Mouse (Mus musculus): ENCODE data around the gene Zbtb20.

DNA sequence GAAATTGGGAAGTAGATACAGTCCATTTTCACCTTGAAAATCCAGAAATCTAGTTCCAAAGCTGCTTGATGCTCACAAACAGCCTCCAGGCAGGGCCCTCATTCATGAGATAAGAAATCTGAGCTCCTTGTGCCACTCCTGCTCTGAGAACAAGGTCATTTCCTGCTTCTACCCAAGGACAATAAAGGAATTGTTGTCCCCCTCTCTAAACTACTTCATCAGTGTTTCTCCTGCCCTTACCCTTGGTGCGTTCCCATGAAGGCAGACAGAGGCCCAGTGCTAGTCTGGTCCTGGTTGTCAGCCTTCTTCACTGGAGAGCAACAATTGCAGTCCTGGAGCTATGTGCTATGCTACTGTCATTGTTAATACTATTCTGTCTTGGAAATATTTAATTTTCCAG, 238.3 kb downstream of the Zbtb20 start:
- TF ChIP-seq POLR2A (IDR thresholded peaks at IDR 0.05; ENCODE audit: borderline replicate concordance, low read depth, low read length) (no peak), CTCF (IDR thresholded peaks at IDR 0.05; ENCODE audit: low read depth, low read length) (no peak)

Measured in bone marrow macrophage, adult 2 months (primary cell).